Mouse (Mus musculus) large intestine, adult 2 months (tissue): ENCODE results near the gene Sugct. TPM values are rescaled to one million over a fixed set of nuclear protein-coding genes. Genes with fewer than 3 reads are reported as not detected.
"Not testable (repeated sequence)": the region's sequence is repeated elsewhere in the genome, so short reads cannot be mapped to it uniquely, and the experiment has no call there.

Experiments used
- DNase-seq: peaks from one replicate; pipeline ENCODE4 v3.0.0-alpha.2; 2012; ENCODE audit warnings: low read depth, low spot score
- WGBS: fragments of 180-500 bp; shearing (Covaris S2); methylation state at CpG from one replicate; pipeline ENCODE4 v1.1.7; 2018; 5-methylcytosine and 5-hydroxymethylcytosine counted together
- polyA plus RNA-seq: library from polyadenylated mRNA; depleted of rRNA; stranded (reverse); fragments of >200 nt; gene quantifications from 2 replicates; pipeline ENCODE4 v1.2.3, GENCODE M21; 2012

Sugct gene
- polyA plus RNA-seq, 1 experiment = 1.1 TPM

GRCm38 (mm10) chr13:16937422-16938202, 757.7 kb downstream of the Sugct start:
- 74% methylated on average over 11 of the region's 11 CpGs for WGBS

GRCm38 (mm10) chr13:16935029-16935428, 760.3 kb downstream of the Sugct start:
- no peak for DNase-seq
- 86% methylated on average over 1 of the region's 1 CpGs for WGBS

More at GRCm38 (mm10) chr13:16937422-16938202, 757.7 kb downstream of the Sugct start:
- no peak for DNase-seq

DNA sequence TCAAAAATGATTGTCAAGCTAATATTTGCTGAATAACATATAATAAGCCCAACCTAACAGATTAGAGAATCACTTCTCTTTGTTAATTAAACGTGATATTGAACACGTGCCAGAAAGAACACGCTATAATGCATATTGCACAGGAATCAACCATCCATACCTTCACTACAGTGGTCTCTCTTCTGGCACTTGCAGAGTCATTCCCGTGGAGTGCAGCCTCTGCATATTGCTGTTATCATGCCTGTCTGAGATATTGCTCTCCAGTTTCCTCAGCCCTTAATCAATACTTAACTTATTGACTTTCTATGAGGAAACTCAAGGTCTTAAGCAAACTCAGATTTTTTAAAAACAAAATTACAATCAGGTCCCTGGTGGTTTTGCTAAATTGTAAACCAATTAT, 761.8 kb downstream of the Sugct start:
- no peak for DNase-seq
- WGBS = 74% methylated on average over 4 of the region's 4 CpGs

DNA sequence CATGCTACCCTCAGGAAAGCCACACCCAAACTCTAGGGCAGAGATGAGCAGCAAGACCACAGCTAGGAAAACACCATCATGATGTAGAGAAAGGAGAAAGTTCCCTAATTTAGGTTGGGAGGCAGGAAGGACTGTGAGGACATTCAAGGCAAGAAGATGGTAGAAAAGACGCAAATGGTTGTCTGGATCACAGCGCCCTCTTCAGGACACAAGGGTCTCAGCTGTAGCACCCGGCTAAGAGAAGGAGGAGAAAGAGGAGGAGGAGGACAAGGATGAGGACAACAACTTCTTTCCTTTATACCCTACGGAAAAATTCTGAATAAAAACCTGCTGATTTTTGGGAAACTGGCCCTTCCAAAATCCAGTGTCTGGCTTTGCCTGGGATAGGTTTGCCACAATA, 774.0 kb downstream of the Sugct start:
- 55% methylated on average over 4 of the region's 4 CpGs for WGBS
- DNase-seq = no peak

- no peak for DNase-seq
These were observed 779.7 kb downstream of the Sugct start for GRCm38 (mm10) chr13:16915697-16916096.

- DNase-seq = no peak
These were observed 783.1 kb downstream of the Sugct start for GRCm38 (mm10) chr13:16912214-16912613.

GRCm38 (mm10) chr13:16906974-16907373, 788.4 kb downstream of the Sugct start:
- WGBS = 85% methylated on average over 1 of the region's 1 CpGs
- DNase-seq = no peak

DNA sequence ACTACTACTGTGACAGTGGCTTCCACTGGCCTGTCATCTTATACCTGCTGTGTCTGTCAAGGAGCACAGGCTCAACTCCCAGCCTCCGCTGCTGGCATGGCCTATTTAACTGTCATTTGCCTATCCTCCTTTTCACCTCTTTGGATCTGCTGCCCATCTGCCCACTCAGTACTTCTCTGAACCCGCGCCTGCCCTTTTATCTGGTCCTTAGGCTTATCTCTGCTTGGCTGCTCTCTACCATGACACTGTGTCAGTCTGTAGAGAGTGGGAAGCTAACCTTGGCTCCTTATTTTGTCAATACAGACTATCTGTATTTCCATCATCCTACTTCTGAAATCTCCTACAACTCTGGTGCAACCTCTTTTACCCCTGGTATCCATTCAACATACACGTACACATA, 793.9 kb downstream of the Sugct start:
- 98% methylated on average over 4 of the region's 4 CpGs for WGBS
- DNase-seq = no peak

GRCm38 (mm10) chr13:16898084-16898792, 797.1 kb downstream of the Sugct start:
- no peak for DNase-seq

GRCm38 (mm10) chr13:16878056-16878455, 817.3 kb downstream of the Sugct start:
- WGBS = 64% methylated on average over 1 of the region's 1 CpGs
- no peak for DNase-seq

DNA sequence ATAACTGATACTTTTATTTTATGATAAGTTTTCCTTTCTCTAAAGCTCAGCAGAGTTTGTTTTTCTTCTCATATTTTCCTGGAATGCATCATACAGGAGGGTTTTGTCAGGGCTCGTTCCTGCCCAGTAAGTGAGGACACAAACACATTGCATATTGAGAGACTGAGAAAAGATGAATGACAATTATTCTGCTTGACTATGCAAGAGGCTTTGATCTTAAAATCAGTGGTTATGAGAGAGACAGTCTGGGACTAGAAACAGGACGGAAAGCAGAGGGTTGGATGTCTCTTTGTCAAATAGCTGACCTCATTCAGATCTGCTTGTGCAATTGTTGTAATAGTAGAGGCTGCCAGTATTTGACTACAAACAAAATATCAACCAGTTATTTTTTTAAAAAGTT, 835.4 kb downstream of the Sugct start:
- 53% methylated on average over 2 of the region's 2 CpGs for WGBS
- DNase-seq = no peak

DNA sequence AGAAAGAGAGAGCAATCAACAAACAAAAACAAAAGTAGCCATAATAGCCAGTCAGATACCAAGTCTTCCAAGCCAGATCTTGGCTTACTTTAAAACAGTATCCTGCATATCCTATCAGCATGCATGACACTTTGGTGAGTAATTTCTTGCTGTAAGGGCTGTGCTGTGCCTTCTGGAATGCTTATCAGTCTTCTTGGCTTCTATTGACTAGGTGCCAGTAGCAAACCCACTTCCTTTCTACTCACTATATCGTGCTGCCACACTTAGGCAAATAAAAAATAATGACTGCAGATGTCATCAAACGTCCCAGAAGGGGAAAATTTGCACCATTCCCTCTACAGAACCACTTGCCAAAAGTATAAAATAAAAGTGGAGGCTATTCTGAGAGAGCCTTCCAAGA, 848.1 kb downstream of the Sugct start:
- 23% methylated on average over 2 of the region's 2 CpGs for WGBS
- no peak for DNase-seq

DNA sequence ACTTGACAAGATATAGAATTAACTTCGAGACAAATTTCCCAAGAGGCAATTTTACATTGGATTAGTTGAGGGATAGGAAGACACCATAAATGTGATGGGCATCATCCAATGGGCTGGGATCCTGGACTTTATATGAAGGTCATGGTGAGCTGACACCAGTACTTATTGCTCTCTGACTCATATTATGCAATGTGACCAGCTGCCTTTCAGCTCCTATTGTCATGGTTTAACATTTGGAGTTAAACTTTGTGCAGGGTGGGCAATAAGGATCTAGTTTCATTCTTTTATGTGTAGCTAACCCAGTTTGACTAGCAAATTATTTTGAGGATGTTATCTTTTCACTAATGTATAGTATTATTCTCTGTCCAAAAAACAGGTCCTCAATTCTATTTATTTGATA, 854.4 kb downstream of the Sugct start:
- WGBS = 48% methylated on average over 1 of the region's 1 CpGs
- DNase-seq = no peak

DNA sequence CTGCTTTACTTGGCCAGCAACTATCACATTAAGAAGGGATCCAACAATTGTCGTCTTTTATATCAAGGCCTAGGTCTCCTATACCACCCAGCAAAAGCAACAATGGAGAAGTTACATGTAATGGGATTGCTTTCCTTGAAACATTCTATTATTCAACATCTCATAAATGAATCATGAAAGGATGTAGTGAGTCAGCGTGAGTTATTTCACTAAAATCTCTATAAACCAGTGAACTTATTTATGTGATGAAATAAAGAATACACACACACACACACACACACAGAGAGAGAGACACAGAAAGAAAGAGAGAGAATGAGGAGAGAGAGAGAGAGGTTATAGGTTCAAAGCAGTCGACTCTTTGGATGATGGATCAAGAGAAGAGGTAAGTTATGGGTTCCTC, 856.9 kb downstream of the Sugct start:
- WGBS = 80% methylated on average over 3 of the region's 3 CpGs
- DNase-seq = no peak

GRCm38 (mm10) chr13:16835111-16835510, 860.2 kb downstream of the Sugct start:
- DNase-seq = no peak
- 41% methylated on average over 2 of the region's 2 CpGs for WGBS

GRCm38 (mm10) chr13:16833069-16833468, 862.3 kb downstream of the Sugct start:
- no peak for DNase-seq

DNA sequence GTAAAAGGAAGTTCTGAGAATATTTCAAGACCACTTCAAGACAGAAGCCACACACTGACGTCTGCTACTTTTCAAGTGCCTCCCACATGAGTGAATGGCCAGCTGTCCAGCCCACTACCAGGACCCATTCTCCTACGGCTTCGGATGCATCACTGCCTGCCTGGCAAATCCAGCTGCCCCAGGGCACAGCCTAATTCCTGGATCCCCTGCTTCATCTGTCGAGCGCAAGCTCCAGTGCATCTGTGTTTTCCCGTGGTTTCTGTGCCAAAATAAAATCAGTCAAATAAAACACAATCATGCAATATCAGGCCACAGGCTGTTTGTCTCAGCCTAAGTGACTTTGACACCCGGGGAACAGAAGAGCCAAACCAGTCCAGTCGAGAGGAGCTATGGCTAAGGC, 863.5 kb downstream of the Sugct start:
- no peak for DNase-seq
- 77% methylated on average over 8 of the region's 8 CpGs for WGBS

GRCm38 (mm10) chr13:16830291-16830690, 865.1 kb downstream of the Sugct start:
- WGBS = 79% methylated on average over 6 of the region's 6 CpGs
- not testable (repeated sequence) for DNase-seq

DNA sequence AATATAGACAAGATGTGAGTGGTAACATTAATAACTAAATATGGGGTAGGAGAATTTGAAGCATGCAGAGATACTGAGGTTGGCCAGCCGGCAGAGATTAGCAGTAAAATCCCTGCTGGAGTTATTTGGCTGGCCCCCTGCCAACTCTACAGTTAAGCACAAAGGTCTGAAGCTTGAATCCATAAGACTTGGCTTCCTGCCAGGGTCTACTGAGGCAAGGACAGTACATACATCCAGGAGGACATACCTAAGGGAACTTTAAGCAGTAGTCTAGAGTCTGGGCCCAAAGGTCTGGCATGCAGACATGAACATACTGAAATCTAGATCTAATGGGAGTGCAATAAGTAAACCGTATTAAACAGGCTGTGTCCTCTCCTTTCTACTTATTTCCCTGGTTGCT, 865.8 kb downstream of the Sugct start:
- 45% methylated on average over 2 of the region's 2 CpGs for WGBS
- DNase-seq = no peak

DNA sequence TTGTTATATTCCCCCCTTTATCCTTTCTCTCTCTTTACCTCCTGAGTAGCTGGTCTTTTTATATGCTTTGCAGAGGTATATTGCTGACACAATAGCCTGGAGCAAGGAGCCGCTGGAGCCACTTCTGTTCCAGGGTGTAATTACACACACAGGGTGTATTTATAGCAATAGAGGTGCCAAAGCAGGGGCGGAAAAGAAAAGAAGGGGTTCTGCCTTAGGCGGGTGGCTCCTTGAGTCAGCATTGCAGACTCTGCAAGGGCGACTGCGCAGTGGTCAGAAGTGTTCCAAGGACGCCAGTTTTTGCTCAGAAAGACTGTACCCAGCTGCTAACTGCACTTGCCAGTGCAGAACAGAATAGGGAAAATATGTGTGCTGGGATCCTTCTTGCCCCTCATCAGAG, 869.7 kb downstream of the Sugct start:
- WGBS = 67% methylated on average over 6 of the region's 6 CpGs
- DNase-seq = no peak

DNA sequence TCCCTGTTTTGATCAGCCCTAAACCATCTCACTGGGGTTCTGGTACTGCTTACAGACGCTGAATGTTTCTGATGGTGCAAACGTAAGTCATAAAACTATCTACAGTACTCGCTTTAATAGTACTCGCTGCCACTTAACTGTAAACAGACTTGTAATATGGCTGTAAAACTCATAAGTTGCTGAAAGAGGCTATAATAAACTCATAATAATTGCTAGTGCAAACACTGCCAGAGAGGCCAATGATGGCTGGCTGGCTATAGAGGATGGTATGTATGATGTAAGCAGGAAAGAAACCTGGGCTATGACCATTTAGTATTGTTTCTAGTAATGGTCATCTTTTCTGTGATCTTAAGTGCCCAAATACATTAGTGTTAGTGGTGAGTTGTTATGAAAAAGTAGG, 873.6 kb downstream of the Sugct start:
- WGBS = 19% methylated on average over 4 of the region's 4 CpGs
- no peak for DNase-seq
